Mouse (Mus musculus) G1E (cell line): ENCODE data around the gene Tchhl1.

Experiments used
- CTCF ChIP-seq: IDR thresholded peaks from 2 replicates; pipeline ENCODE4 v1.5.1; 2012; ENCODE audit warnings: low read depth, low read length, inconsistent platforms, mixed read lengths
- GATA1 ChIP-seq: IDR thresholded peaks from 2 replicates; pipeline ENCODE4 v1.6.1; 2012; ENCODE audit warnings: borderline replicate concordance, low read length, inconsistent platforms, mixed read lengths
- POLR2AphosphoS5 ChIP-seq: IDR thresholded peaks from 2 replicates; pipeline ENCODE4 v1.6.1; 2012; ENCODE audit warnings: low read depth, low read length, inconsistent platforms; ENCODE audit not compliant: insufficient replicate concordance
- TAL1 ChIP-seq: conservative IDR thresholded peaks from 2 replicates; pipeline ENCODE4 v1.6.1; 2012; ENCODE audit warnings: low read depth, low read length, inconsistent platforms, mixed read lengths

- TF ChIP-seq CTCF (no peak), POLR2AphosphoS5 (no peak), GATA1 (no peak), TAL1 (no peak)
Measured at GRCm38 (mm10) chr3:93520330-93521193, 52.0 kb downstream of the Tchhl1 start, which contains the start of gene S100a11.
